Mouse (Mus musculus) midbrain, embryonic 10.5 days (tissue): ENCODE measurements at regions not wholly inside any gene's neighbourhood (a gene's known extent, or its start where the extent isn't known, plus 50 kb on each side); places are given as distances from the start of the nearest gene placed in this dataset.
A peak's percentile ranks its signal among the peaks of the same experiment; 100 is the strongest.
"Not testable (repeated sequence)": the region's sequence is repeated elsewhere in the genome, so short reads cannot be mapped to it uniquely, and the experiment has no call there.

Experiments
- DNase-seq: peaks from one replicate; pipeline ENCODE4 v3.0.0-alpha.2; 2017; ENCODE audit warnings: low spot score
- H3K27ac ChIP-seq: fragments of 300-500 bp; sonication (generic); replicated peaks from 2 replicates; pipeline ENCODE4 v1.5.1; 2016; ENCODE audit warnings: mild to moderate bottlenecking
- H3K27me3 ChIP-seq: fragments of 300-500 bp; sonication (generic); 2 replicates; pipeline ENCODE4 v1.6.1; 2016; ENCODE audit warnings: low read depth, mild to moderate bottlenecking; ENCODE audit not compliant: poor library complexity, severe bottlenecking
- H3K36me3 ChIP-seq: fragments of 300-500 bp; sonication (generic); 2 replicates; pipeline ENCODE4 v1.6.1; 2016; ENCODE audit warnings: mild to moderate bottlenecking, moderate library complexity
- H3K4me1 ChIP-seq: fragments of 300-500 bp; sonication (generic); 2 replicates; pipeline ENCODE4 v1.6.1; 2016
- H3K4me3 ChIP-seq: fragments of 300-500 bp; sonication (generic); 2 replicates; pipeline ENCODE4 v1.5.1; 2016; ENCODE audit warnings: mild to moderate bottlenecking, moderate library complexity
- H3K9me3 ChIP-seq: fragments of 300-500 bp; sonication (generic); replicated peaks from 2 replicates; pipeline ENCODE4 v1.6.1; 2016; ENCODE audit warnings: mild to moderate bottlenecking
- WGBS: fragments of 180-500 bp; shearing (Covaris S2); methylation state at CpG from one replicate; pipeline ENCODE4 v1.1.7; 2016; 5-methylcytosine and 5-hydroxymethylcytosine counted together

GRCm38 (mm10) chr6:7790040-7790439 lies 54.6 kb upstream of the C1galt1 start:
- H3K36me3 ChIP-seq: no peaks in the 10 kb centered on the region
- H3K4me1 ChIP-seq: no peaks in the 10 kb centered on the region
- DNase-seq: no peak
- WGBS: 54% methylated on average over 3 of the region's 3 CpGs
- no peak overlapping the region for H3K4me3 ChIP-seq
- H3K27me3 ChIP-seq: no peaks in the 10 kb centered on the region
- H3K27ac ChIP-seq: no peak overlapping the region
- H3K9me3 ChIP-seq: no peaks in the 10 kb centered on the region

GRCm38 (mm10) chr6:7789071-7789470 lies 55.6 kb upstream of the C1galt1 start:
- Histone ChIP-seq H3K27me3 (no peaks in the 10 kb centered on the region), H3K27ac (no peak overlapping the region), H3K4me1 (no peaks in the 10 kb centered on the region), H3K36me3 (no peaks in the 10 kb centered on the region), H3K9me3 (no peaks in the 10 kb centered on the region), H3K4me3 (no peak overlapping the region)
- WGBS: 75% methylated on average over 3 of the region's 3 CpGs
- no peak for DNase-seq

GRCm38 (mm10) chr6:7785407-7785806 lies 59.2 kb upstream of the C1galt1 start:
- DNase-seq: no peak

GRCm38 (mm10) chr6:7783059-7783458 lies 61.6 kb upstream of the C1galt1 start:
- no peaks in the 10 kb centered on the region for H3K4me1 ChIP-seq
- no peaks in the 10 kb centered on the region for H3K36me3 ChIP-seq
- no peak overlapping the region for H3K27ac ChIP-seq
- 81% methylated on average over 1 of the region's 1 CpGs for WGBS
- no peak for DNase-seq
- no peaks in the 10 kb centered on the region for H3K27me3 ChIP-seq
- no peaks in the 10 kb centered on the region for H3K9me3 ChIP-seq
- H3K4me3 ChIP-seq: no peak overlapping the region

More at GRCm38 (mm10) chr6:7785407-7785806, 59.2 kb upstream of the C1galt1 start:
- Histone ChIP-seq H3K36me3 (no peaks in the 10 kb centered on the region), H3K4me3 (no peak overlapping the region), H3K27me3 (no peaks in the 10 kb centered on the region), H3K4me1 (no peaks in the 10 kb centered on the region), H3K27ac (no peak overlapping the region), H3K9me3 (no peaks in the 10 kb centered on the region)
- 65% methylated on average over 4 of the region's 4 CpGs for WGBS

- no peaks in the 10 kb centered on the region for H3K4me1 ChIP-seq
- 89% methylated on average over 2 of the region's 2 CpGs for WGBS
- H3K27ac ChIP-seq: no peak overlapping the region
- H3K9me3 ChIP-seq: no peaks in the 10 kb centered on the region
- H3K27me3 ChIP-seq: no peaks in the 10 kb centered on the region
- no peak for DNase-seq
- H3K36me3 ChIP-seq: no peaks in the 10 kb centered on the region
- no peak overlapping the region for H3K4me3 ChIP-seq
Observed at GRCm38 (mm10) chr6:7779959-7780358, 64.7 kb upstream of the C1galt1 start.

GRCm38 (mm10) chr6:7778642-7779404 lies 65.8 kb upstream of the C1galt1 start:
- Histone ChIP-seq H3K4me1 (no peaks in the 10 kb centered on the region), H3K36me3 (no peaks in the 10 kb centered on the region), H3K4me3 (no peak overlapping the region), H3K27me3 (no peaks in the 10 kb centered on the region), H3K27ac (no peak overlapping the region), H3K9me3 (no peaks in the 10 kb centered on the region)
- 78% methylated on average over 7 of the region's 7 CpGs for WGBS
- no peak for DNase-seq

GRCm38 (mm10) chr6:7768421-7768820 lies 75.4 kb upstream of the Asns start:
- H3K27me3 ChIP-seq: no peaks in the 10 kb centered on the region
- no peak overlapping the region for H3K4me3 ChIP-seq
- no peaks in the 10 kb centered on the region for H3K36me3 ChIP-seq
- DNase-seq: no peak
- H3K4me1 ChIP-seq: no peaks in the 10 kb centered on the region
- H3K27ac ChIP-seq: no peak overlapping the region
- no peaks in the 10 kb centered on the region for H3K9me3 ChIP-seq

- Histone ChIP-seq H3K27ac (no peak overlapping the region), H3K36me3 (no peaks in the 10 kb centered on the region), H3K27me3 (no peaks in the 10 kb centered on the region), H3K4me3 (no peak overlapping the region), H3K4me1 (no peaks in the 10 kb centered on the region), H3K9me3 (no peaks in the 10 kb centered on the region)
- 91% methylated on average over 4 of the region's 4 CpGs for WGBS
- no peak for DNase-seq
Observed at GRCm38 (mm10) chr6:7767631-7768030, 74.6 kb upstream of the Asns start.

- 87% methylated on average over 5 of the region's 5 CpGs for WGBS
- H3K36me3 ChIP-seq: no peaks in the 10 kb centered on the region
- H3K9me3 ChIP-seq: no peaks in the 10 kb centered on the region
- DNase-seq: no peak
- H3K27ac ChIP-seq: no peak overlapping the region
- no peaks in the 10 kb centered on the region for H3K27me3 ChIP-seq
- H3K4me1 ChIP-seq: no peaks in the 10 kb centered on the region
- no peak overlapping the region for H3K4me3 ChIP-seq
Observed at GRCm38 (mm10) chr6:7759385-7759784, 66.3 kb upstream of the Asns start.

- WGBS: 85% methylated on average over 2 of the region's 2 CpGs
- Histone ChIP-seq H3K27me3 (no peaks in the 10 kb centered on the region), H3K27ac (no peak overlapping the region), H3K4me1 (0 out of 2 replicates have a peak, but pooled peaks cover 3% of the 10 kb centered on the region), H3K9me3 (no peaks in the 10 kb centered on the region), H3K4me3 (no peak overlapping the region), H3K36me3 (no peaks in the 10 kb centered on the region)
- DNase-seq: no peak
Observed at GRCm38 (mm10) chr6:7753895-7754294, 60.8 kb upstream of the Asns start.

GRCm38 (mm10) chr6:7752885-7753611 lies 60.0 kb upstream of the Asns start:
- no peaks in the 10 kb centered on the region for H3K27me3 ChIP-seq
- no peak overlapping the region for H3K27ac ChIP-seq
- peak; percentile 14 for DNase-seq
- no peak overlapping the region for H3K4me3 ChIP-seq
- 65% methylated on average over 5 of the region's 5 CpGs for WGBS
- H3K4me1 ChIP-seq: 0 out of 2 replicates have a peak, but pooled peaks cover 3% of the 10 kb centered on the region
- H3K9me3 ChIP-seq: no peaks in the 10 kb centered on the region
- no peaks in the 10 kb centered on the region for H3K36me3 ChIP-seq

- H3K9me3 ChIP-seq: no peaks in the 10 kb centered on the region
- DNase-seq: no peak
- H3K4me3 ChIP-seq: no peak overlapping the region
- 0 out of 2 replicates have a peak, but pooled peaks cover 3% of the 10 kb centered on the region for H3K4me1 ChIP-seq
- no peaks in the 10 kb centered on the region for H3K36me3 ChIP-seq
- no peak overlapping the region for H3K27ac ChIP-seq
- no peaks in the 10 kb centered on the region for H3K27me3 ChIP-seq
- 87% methylated on average over 3 of the region's 3 CpGs for WGBS
Observed at GRCm38 (mm10) chr6:7748536-7748935, 55.5 kb upstream of the Asns start.

GRCm38 (mm10) chr6:7744257-7744656 lies 51.2 kb upstream of the Asns start:
- WGBS: 88% methylated on average over 4 of the region's 4 CpGs
- not testable (repeated sequence) for DNase-seq

More at GRCm38 (mm10) chr6:7744257-7744656, 51.2 kb upstream of the Asns start:
- not testable (repeated sequence) for H3K9me3 ChIP-seq, H3K27me3 ChIP-seq, H3K4me3 ChIP-seq, H3K36me3 ChIP-seq, H3K27ac ChIP-seq, H3K4me1 ChIP-seq
